Mouse (Mus musculus): ENCODE measurements around the gene Gm49405. TPM values are rescaled to one million over a fixed set of nuclear protein-coding genes. Genes with fewer than 3 reads are reported as not detected.

The Gm49405 gene
- polyA plus RNA-seq, 1 experiment from 2014 or later: 4.1 TPM

DNA sequence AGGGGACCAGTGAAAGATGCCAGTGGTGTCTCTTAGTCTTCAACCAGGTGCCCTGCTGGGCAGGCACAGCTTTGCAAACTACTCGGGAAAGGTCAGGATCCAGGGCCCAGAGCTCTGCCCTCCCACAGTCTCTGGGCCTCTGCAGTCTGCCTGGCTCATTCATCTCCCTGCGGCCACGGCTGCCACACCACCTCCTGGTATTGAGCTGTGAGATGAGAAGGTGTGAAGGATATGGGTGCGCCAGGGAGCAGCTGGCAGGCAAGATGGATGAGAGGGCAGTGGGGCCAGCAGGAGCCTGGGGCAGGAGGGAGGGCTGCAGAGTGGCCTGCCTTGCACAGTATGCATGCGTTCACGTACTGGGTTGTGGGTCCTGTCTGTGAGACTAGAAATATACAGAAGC, 9.6 kb upstream of the Gm49405 start:
- 56% methylated on average over 6 of the region's 6 CpGs for WGBS
- Histone ChIP-seq H3K4me1 (peaks cover 41% of the 10 kb centered on the region), H3K36me3 (no peaks in the 10 kb centered on the region), H3K4me3 (no peak overlapping the region), H3K27me3 (ENCODE audit: insufficient read depth, poor library complexity, severe bottlenecking) (0 out of 2 replicates have a peak, but pooled peaks cover 6% of the 10 kb centered on the region), H3K9me3 (no peaks in the 10 kb centered on the region), H3K27ac (no peak overlapping the region)
- no peak for DNase-seq (ENCODE audit: low spot score)

DNA sequence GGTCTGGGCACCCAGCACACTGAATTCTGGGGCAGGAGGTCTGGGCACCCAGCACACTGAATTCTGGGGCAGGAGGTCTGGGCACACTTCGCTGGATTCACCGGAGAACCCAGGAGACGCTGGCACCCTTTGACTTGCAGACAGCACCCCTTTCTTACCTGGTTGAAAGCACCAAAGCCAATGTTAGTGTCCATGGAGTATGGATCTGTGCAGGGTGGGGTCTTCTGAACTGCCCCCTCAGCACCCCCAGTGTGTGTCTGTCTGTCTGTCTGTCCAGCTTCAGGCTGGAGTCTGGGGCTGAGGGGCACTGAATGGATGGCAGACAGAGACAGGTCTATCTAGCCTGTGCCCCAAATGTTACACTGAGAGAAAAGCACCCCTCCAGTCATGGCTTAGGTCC, 8.9 kb upstream of the Gm49405 start:
- Histone ChIP-seq H3K4me1 (peaks cover 34% of the 10 kb centered on the region), H3K36me3 (no peaks in the 10 kb centered on the region), H3K27ac (no peak overlapping the region), H3K27me3 (ENCODE audit: insufficient read depth, poor library complexity, severe bottlenecking) (0 out of 2 replicates have a peak, but pooled peaks cover 6% of the 10 kb centered on the region), H3K9me3 (no peaks in the 10 kb centered on the region), H3K4me3 (no peak overlapping the region)
- 84% methylated on average over 3 of the region's 3 CpGs for WGBS
- no peak for DNase-seq (ENCODE audit: low spot score)

DNA sequence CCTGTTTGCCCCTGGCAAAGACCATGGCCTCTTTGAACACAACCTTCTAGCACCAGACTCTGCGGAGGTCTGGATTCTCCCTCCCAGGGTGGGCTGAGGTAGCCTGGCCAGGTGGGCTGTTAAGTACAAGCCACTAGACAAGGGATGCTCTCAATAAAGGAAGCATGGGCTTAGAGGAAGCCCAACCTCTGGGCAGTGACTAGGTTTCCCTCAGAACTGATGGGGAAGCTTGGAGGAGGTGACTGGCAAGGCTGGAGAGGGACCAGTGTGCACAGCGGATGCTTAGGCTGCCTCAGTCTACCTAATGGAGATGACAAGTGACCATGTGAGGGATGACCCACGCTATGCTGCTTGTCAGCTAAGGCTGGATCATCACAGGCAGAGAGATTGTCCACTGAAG, 8.5 kb upstream of the Gm49405 start:
- WGBS: 81% methylated on average over 3 of the region's 3 CpGs
- DNase-seq (ENCODE audit: low spot score): no peak
- Histone ChIP-seq H3K27me3 (ENCODE audit: insufficient read depth, poor library complexity, severe bottlenecking) (0 out of 2 replicates have a peak, but pooled peaks cover 6% of the 10 kb centered on the region), H3K9me3 (no peaks in the 10 kb centered on the region), H3K36me3 (no peaks in the 10 kb centered on the region), H3K27ac (no peak overlapping the region), H3K4me3 (no peak overlapping the region), H3K4me1 (peaks cover 33% of the 10 kb centered on the region)

DNA sequence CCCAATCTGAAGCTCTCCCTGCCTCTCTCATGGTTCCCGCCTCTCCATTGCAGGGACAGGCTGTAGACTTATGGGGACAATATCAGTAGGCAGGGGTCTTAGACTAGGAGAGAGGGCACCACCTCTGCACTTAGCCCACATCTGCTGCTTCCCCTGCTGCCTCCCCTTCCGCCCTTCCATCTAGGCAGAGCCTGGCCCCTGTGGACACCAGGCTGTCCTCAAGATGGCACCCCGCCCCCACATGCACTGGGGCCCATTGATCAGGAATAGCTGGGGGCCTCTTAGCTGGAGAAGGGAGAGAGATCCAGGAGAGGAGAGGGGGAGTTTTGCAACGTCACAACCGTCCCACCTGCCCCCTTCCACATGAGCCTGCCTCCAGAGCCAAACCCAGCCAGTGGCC, 8.0 kb upstream of the Gm49405 start, which contains the start of gene Tbx10:
Tbx10 (plus strand) TSS at position 337 of the 400 bp plus-strand sequence.
- WGBS: 38% methylated on average over 5 of the region's 5 CpGs
- no peak within 1 kb of the TSS for H3K27ac ChIP-seq
- H3K9me3 ChIP-seq: no peaks in the 10 kb centered on the region
- 0 out of 2 replicates have a peak, but pooled peaks cover 6% of the 10 kb centered on the region for H3K27me3 ChIP-seq (ENCODE audit: insufficient read depth, poor library complexity, severe bottlenecking)
- H3K4me1 ChIP-seq: peaks cover 34% of the 10 kb centered on the region
- H3K4me3 ChIP-seq: no peak within 1 kb of the TSS
- no peak for DNase-seq (ENCODE audit: low spot score)
- no peaks in the 10 kb centered on the region for H3K36me3 ChIP-seq

DNA sequence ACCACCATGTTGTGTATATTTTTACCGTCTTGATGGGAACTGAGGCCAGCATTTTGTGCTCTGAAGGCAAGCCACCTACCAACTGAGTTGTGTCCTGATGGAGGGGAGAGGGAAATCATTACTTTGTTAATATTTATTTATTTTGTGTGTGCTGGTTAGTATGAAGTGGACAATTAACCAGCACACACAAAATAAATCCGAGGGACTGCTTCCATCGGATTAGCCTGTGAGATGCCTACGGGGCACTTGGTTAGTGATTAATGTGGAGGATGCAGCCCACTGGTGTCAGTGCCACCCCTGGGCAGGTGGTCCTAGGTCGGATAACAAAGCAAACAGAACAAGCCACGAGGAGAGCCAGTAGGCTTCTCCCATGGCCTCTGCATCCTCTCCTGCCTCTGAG, 5.5 kb upstream of the Gm49405 start:
- Histone ChIP-seq H3K27ac (no peak overlapping the region), H3K4me1 (peaks cover 38% of the 10 kb centered on the region), H3K27me3 (ENCODE audit: insufficient read depth, poor library complexity, severe bottlenecking) (0 out of 2 replicates have a peak, but pooled peaks cover 13% of the 10 kb centered on the region), H3K9me3 (no peaks in the 10 kb centered on the region), H3K36me3 (no peaks in the 10 kb centered on the region), H3K4me3 (no peak overlapping the region)
- no peak for DNase-seq (ENCODE audit: low spot score)
- WGBS: 67% methylated on average over 6 of the region's 6 CpGs

DNA sequence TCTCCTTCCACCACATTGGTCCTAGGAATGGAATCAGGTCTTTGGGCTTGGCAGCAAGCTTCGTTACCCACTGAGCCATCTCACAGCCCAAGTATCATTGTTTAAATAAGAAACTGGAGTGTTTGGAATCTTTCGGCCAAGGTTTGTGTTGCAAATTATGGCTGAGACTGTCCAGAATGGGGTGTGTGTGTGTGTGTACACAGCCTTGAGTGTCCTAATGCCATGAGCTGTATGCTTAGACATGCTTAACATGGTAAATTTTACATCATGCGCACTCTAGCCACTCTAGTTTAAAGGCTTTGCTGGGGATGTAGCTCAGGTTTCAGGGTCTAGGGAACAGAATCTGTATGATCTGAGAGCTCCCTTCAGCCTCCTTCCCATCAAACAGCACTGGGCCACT, 4.9 kb upstream of the Gm49405 start:
- H3K4me1 ChIP-seq: peaks cover 35% of the 10 kb centered on the region
- no peak overlapping the region for H3K27ac ChIP-seq
- H3K27me3 ChIP-seq (ENCODE audit: insufficient read depth, poor library complexity, severe bottlenecking): 0 out of 2 replicates have a peak, but pooled peaks cover 13% of the 10 kb centered on the region
- H3K4me3 ChIP-seq: no peak overlapping the region
- no peak for DNase-seq (ENCODE audit: low spot score)
- WGBS: 95% methylated on average over 3 of the region's 3 CpGs
- H3K36me3 ChIP-seq: no peaks in the 10 kb centered on the region
- H3K9me3 ChIP-seq: no peaks in the 10 kb centered on the region

DNA sequence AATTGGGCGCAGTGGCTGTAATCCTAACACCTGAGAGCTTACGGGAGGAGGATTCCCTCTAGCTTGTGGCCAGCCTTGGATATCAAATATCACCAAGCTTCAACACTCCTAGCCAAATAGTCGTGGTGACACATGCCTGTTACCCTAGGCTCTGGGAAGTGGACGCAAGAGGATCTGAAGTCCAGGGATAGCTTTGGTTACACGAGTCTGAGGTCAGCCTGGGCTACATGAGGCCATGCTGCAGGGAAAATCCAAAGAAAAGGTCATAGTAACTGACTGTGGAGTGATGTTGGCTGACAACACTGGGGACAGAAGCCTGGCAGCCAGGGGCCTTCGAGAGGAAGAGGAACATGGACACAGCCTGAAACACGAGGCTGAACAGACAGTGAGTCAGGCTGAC, 4.3 kb upstream of the Gm49405 start:
- 64% methylated on average over 7 of the region's 7 CpGs for WGBS

DNA sequence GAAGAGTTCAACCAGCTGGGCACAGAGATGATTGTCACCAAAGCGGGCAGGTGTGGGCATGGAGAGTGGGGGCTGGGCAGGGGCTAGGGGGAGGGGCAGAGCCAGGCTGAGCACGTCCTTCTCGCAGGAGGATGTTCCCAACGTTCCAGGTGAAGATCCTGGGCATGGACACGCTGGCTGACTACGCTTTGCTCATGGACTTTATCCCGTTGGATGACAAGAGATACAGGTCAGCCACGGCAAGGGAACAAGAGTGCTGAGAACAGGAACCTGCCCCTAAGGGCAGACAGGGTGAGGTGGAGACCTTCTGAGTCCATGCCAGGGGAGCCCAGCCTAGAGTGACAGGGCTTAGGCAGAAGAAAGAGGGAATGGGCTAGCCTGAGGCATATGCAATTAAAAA, 3.7 kb upstream of the Gm49405 start:
- Histone ChIP-seq H3K27me3 (ENCODE audit: insufficient read depth, poor library complexity, severe bottlenecking) (0 out of 2 replicates have a peak, but pooled peaks cover 7% of the 10 kb centered on the region), H3K36me3 (no peaks in the 10 kb centered on the region), H3K27ac (no peak overlapping the region), H3K9me3 (no peaks in the 10 kb centered on the region), H3K4me3 (no peak overlapping the region), H3K4me1 (peaks cover 37% of the 10 kb centered on the region)
- 77% methylated on average over 8 of the region's 8 CpGs for WGBS
- no peak for DNase-seq (ENCODE audit: low spot score)

More for the DNA sequence above, 4.3 kb upstream of the Gm49405 start:
- Histone ChIP-seq H3K27me3 (ENCODE audit: insufficient read depth, poor library complexity, severe bottlenecking) (0 out of 2 replicates have a peak, but pooled peaks cover 9% of the 10 kb centered on the region), H3K36me3 (no peaks in the 10 kb centered on the region), H3K4me1 (peaks cover 33% of the 10 kb centered on the region), H3K27ac (no peak overlapping the region), H3K9me3 (no peaks in the 10 kb centered on the region), H3K4me3 (no peak overlapping the region)
- DNase-seq (ENCODE audit: low spot score): no peak

DNA sequence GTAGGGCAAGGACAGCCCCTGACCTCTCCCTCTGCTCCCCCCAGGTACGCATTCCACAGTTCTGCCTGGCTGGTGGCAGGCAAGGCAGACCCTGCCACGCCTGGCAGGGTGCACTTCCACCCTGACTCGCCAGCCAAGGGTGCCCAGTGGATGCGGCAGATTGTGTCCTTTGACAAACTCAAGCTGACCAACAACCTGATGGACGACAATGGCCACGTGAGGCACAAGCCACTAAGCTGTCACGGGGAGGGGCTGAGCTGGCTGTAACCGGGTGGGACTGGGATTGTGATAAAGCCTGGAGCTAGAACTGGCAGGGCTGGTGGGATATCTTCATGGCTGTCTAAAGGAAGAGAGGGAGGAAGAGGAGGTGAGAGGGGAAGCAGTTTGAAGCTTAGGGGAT, 3.2 kb upstream of the Gm49405 start:
- Histone ChIP-seq H3K4me3 (no peak overlapping the region), H3K36me3 (no peaks in the 10 kb centered on the region), H3K27me3 (ENCODE audit: insufficient read depth, poor library complexity, severe bottlenecking) (0 out of 2 replicates have a peak, but pooled peaks cover 7% of the 10 kb centered on the region), H3K27ac (no peak overlapping the region), H3K9me3 (no peaks in the 10 kb centered on the region), H3K4me1 (peaks cover 40% of the 10 kb centered on the region)
- WGBS: 44% methylated on average over 8 of the region's 8 CpGs
- DNase-seq (ENCODE audit: low spot score): no peak

DNA sequence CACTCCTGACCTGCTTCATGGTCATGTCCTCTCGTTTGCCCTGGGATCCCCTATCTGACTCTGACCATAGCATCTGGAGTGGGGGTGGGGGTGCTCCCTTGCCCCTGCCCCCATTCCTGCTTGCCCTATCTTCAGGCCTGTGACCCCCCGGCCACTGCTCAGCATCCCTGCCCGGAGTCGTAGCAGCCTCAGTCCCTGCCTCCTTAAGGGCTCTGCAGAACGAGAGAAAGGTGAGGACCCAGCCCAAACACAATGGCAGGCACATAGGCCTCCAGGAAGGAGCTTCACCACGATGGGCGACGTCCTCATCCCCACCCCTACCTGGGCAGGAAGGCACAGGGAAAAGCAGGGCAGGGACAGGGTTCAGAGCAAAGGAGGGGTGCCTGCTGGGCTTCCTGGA, 2.1 kb upstream of the Gm49405 start:
- Histone ChIP-seq H3K9me3 (no peaks in the 10 kb centered on the region), H3K27ac (no peak overlapping the region; the same call in 1 of the 2 replicates), H3K36me3 (no peaks in the 10 kb centered on the region), H3K27me3 (ENCODE audit: insufficient read depth, poor library complexity, severe bottlenecking) (0 out of 2 replicates have a peak, but pooled peaks cover 7% of the 10 kb centered on the region), H3K4me3 (no peak overlapping the region), H3K4me1 (peaks cover 43% of the 10 kb centered on the region)
- 76% methylated on average over 8 of the region's 8 CpGs for WGBS
- no peak for DNase-seq (ENCODE audit: low spot score)

DNA sequence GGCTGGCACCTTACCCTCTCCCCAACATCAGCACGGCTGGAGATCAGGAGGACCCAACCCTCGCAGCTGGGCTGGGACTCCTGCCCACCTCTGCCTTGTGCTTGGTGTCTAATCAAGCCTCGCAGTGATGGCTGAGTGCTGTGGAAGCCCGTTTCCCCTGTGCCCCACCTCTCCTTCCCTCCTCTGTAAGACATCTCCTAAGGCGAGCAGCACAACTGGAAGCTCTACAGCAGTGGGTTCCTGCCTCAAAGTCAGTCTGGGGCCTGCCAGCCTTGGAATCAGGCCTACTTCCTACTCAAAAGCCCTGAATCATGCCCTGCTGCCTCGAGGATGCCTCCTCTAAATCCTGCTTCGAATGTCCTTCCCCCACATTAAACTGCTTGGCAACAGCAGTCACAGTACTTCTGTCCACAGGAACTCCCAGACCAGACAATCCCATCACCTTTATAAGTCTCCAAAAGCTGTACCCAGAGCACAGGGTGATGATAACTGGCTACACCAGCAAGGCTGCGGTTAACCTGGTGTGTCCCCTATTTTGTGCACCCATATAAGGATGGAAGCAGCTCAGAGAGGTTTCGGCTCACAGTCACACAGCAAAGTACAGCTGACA, 1.2 kb upstream of the Gm49405 start:
- Histone ChIP-seq H3K4me1 (peaks cover 51% of the 10 kb centered on the region), H3K9me3 (no peaks in the 10 kb centered on the region), H3K27me3 (ENCODE audit: insufficient read depth, poor library complexity, severe bottlenecking) (0 out of 2 replicates have a peak, but pooled peaks cover 7% of the 10 kb centered on the region), H3K4me3 (peak overlapping the region; percentile 82), H3K36me3 (peaks cover 6% of the 10 kb centered on the region), H3K27ac (peak overlapping the region; percentile 97; the same call in 1 of the 2 replicates)
- 76% methylated on average over 9 of the region's 9 CpGs for WGBS
- DNase-seq (ENCODE audit: low spot score): no peak

DNA sequence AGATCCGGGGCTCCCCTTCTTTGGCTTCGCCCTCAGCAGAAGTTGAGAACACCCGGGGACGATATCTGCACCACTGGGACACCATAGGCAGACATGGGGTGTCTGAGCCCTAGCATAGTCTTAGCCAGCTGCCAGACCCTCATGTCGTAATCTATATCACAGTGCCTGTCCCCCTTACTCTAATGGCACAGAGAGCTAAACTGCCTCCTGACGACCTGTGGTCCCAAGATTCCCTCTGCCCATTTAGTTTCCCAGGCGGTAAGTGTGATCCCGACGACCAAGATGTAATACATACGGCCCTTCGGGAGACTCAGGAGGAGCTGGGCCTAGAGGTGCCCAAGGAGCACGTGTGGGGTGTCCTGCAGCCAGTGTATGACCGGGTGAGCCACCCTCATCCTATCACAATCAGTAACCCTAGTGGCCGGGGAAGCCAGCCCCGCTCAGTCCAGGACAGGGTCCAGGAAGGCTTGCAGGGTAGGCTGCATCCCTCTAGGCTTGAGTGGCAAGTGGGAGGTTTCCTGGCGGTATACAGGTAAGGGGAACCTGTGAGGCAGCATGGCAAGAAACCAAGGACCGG, 611 bp downstream of the Gm49405 start:
- 19% methylated on average over 17 of the region's 17 CpGs for WGBS
- H3K4me3 ChIP-seq: peak overlapping the region; percentile 82
- peaks cover 23% of the 10 kb centered on the region for H3K36me3 ChIP-seq
- no peak for DNase-seq (ENCODE audit: low spot score)
- H3K9me3 ChIP-seq: no peaks in the 10 kb centered on the region
- H3K27ac ChIP-seq: peak overlapping the region; percentile 97
- H3K27me3 ChIP-seq (ENCODE audit: insufficient read depth, poor library complexity, severe bottlenecking): 0 out of 2 replicates have a peak, but pooled peaks cover 7% of the 10 kb centered on the region
- H3K4me1 ChIP-seq: peaks cover 64% of the 10 kb centered on the region

DNA sequence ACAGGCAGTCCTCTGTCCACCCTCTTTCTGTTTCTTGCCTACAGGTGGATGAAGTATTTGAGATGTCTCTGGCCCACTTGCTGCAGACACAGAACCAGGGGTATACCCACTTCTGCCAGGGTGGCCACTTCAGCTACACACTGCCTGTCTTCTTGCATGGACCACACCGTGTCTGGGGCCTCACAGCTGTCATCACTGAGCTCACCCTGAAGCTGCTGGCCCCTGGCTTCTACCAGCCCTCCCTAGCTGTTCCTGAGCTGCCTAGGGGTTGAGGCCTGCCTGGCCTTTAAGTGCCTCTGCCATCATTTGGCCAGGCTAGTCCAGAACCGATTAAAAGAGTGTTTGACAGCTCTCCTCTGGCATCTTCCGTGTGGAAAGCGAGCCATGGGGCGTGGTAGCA, 1.3 kb downstream of the Gm49405 start:
- Histone ChIP-seq H3K27me3 (ENCODE audit: insufficient read depth, poor library complexity, severe bottlenecking) (0 out of 2 replicates have a peak, but pooled peaks cover 7% of the 10 kb centered on the region), H3K4me3 (peak overlapping the region; percentile 82), H3K4me1 (peaks cover 63% of the 10 kb centered on the region), H3K27ac (peak overlapping the region; percentile 97), H3K9me3 (no peaks in the 10 kb centered on the region), H3K36me3 (peaks cover 30% of the 10 kb centered on the region)
- no peak for DNase-seq (ENCODE audit: low spot score)
- 71% methylated on average over 5 of the region's 5 CpGs for WGBS
